Mouse (Mus musculus): ENCODE data around the gene Proca1.

Proca1 gene

GRCm38 (mm10) chr11:78193113-78193512 is at the start of gene Proca1:
Gene Proca1, plus strand, starts transcription at chr11:78193392.
- DNase-seq (ENCODE audit: low read depth, low spot score): no peak

- no peak for DNase-seq (ENCODE audit: low read depth, low spot score)
Observed at GRCm38 (mm10) chr11:78143520-78143919, 49.7 kb upstream of the Proca1 start.

- no peak for DNase-seq (ENCODE audit: low read depth, low spot score)
Observed at GRCm38 (mm10) chr11:78146168-78146567, 47.0 kb upstream of the Proca1 start.

- no peak for DNase-seq (ENCODE audit: low read depth, low spot score)
Observed at GRCm38 (mm10) chr11:78146707-78147543, 46.3 kb upstream of the Proca1 start.

GRCm38 (mm10) chr11:78151161-78151560 is 42.0 kb upstream of the Proca1 start:
- peak; percentile 53 for DNase-seq (ENCODE audit: low read depth, low spot score)

- no peak for DNase-seq (ENCODE audit: low read depth, low spot score)
Observed at GRCm38 (mm10) chr11:78152299-78153231, 40.6 kb upstream of the Proca1 start.

- no peak for DNase-seq (ENCODE audit: low read depth, low spot score)
Observed at GRCm38 (mm10) chr11:78153778-78154177, 39.4 kb upstream of the Proca1 start.

- DNase-seq (ENCODE audit: low read depth, low spot score): no peak
Observed at GRCm38 (mm10) chr11:78155674-78156073, 37.5 kb upstream of the Proca1 start.

GRCm38 (mm10) chr11:78156156-78156699 is 37.0 kb upstream of the Proca1 start:
- no peak for DNase-seq (ENCODE audit: low read depth, low spot score)

GRCm38 (mm10) chr11:78159096-78159495 is 34.1 kb upstream of the Proca1 start:
- peak; percentile 82 for DNase-seq (ENCODE audit: low read depth, low spot score)

GRCm38 (mm10) chr11:78159557-78159956 is 33.6 kb upstream of the Proca1 start:
- no peak for DNase-seq (ENCODE audit: low read depth, low spot score)

- no peak for DNase-seq (ENCODE audit: low read depth, low spot score)
Observed at GRCm38 (mm10) chr11:78160171-78160570, 33.0 kb upstream of the Proca1 start.

- DNase-seq (ENCODE audit: low read depth, low spot score): no peak
Observed at GRCm38 (mm10) chr11:78160675-78161074, 32.5 kb upstream of the Proca1 start.

- DNase-seq (ENCODE audit: low read depth, low spot score): no peak
Observed at GRCm38 (mm10) chr11:78161169-78161568, 32.0 kb upstream of the Proca1 start.

GRCm38 (mm10) chr11:78161968-78162367 is 31.2 kb upstream of the Proca1 start:
- DNase-seq (ENCODE audit: low read depth, low spot score): no peak

GRCm38 (mm10) chr11:78162504-78162903 is 30.7 kb upstream of the Proca1 start:
- DNase-seq (ENCODE audit: low read depth, low spot score): no peak

- no peak for DNase-seq (ENCODE audit: low read depth, low spot score)
Observed at GRCm38 (mm10) chr11:78163045-78163444, 30.1 kb upstream of the Proca1 start.

GRCm38 (mm10) chr11:78163681-78164603 is 29.2 kb upstream of the Proca1 start:
- no peak for DNase-seq (ENCODE audit: low read depth, low spot score)

GRCm38 (mm10) chr11:78164604-78164923 is 28.6 kb upstream of the Proca1 start:
- no peak for DNase-seq (ENCODE audit: low read depth, low spot score)

GRCm38 (mm10) chr11:78164924-78165760 is 28.1 kb upstream of the Proca1 start, which contains the start of gene Traf4:
Gene Traf4, minus strand, starts transcription at chr11:78165589.
- peak; percentile 72 for DNase-seq (ENCODE audit: low read depth, low spot score)

Data from c-Kit-negative CD71-positive TER-119-positive erythroid progenitor cells, embryonic 14.5 days (primary cell).